Mouse (Mus musculus): ENCODE measurements around the gene Tph2. TPM values are rescaled to one million over a fixed set of nuclear protein-coding genes. Genes with fewer than 3 reads are reported as not detected.

Gene Tph2
- polyA plus RNA-seq, 1 experiment from 2014 or later: not detected

DNA sequence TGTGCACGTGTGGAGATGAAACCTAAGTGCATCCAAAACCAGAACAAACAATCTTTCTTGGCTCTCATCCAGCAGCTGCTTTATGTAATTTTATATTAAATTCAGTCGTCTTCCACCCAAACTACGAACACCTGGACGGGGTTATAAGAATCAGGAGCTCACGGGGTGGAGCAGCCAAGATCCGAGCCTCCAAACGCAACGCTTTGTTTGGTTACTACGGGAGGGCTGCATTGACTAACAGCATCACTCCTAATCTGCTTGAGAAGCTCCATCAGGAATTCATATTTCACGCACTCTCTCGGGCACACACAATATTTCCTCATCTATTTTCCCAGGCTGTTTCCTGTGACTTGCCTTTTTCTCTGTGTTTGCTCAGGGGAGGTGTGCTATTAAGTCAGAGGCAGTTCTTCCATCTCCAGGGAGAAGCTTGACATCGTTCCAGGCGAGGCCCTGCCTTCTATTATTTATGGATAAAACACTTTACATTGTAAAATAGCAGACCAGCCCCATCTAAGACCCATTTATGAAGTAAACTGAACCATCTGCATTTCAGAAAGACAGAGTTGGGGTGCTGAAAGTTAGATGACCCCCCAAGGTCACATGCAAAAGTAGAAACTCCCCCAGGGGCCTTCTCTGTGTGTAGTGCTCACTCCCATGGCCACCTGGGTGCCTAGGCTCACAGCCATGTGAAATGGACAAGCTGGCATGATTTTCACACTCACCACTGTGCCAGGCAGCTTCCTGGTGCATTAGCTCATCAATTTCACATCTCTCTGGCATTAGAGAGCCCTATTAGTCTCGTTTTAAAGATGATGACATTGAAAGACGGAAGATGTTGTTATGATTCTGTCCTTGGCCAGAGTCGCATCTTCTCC, 76.9 kb downstream of the Tph2 start:
- Histone ChIP-seq H3K4me1 (ENCODE audit: control insufficient read depth, low read depth, low read length) (no peaks in the 10 kb centered on the region), H3K27ac (ENCODE audit: low read length) (no peak overlapping the region), H3K9ac (ENCODE audit: low read depth, low read length) (no peak overlapping the region), H3K36me3 (ENCODE audit: control insufficient read depth, insufficient read depth) (no peaks in the 10 kb centered on the region), H3K9me3 (replicated peaks; ENCODE audit: control insufficient read depth, low read length) (no peaks in the 10 kb centered on the region), H3K4me2 (ENCODE audit: low read depth, low read length) (no peak overlapping the region), H3K4me3 (ENCODE audit: low read depth, low read length) (no peak overlapping the region), H3K27me3 (ENCODE audit: control insufficient read depth, insufficient read depth, low read depth, low read length) (no peaks in the 10 kb centered on the region)
- no peak for ATAC-seq (ENCODE audit: low read depth)
- WGBS (ENCODE audit: insufficient replicate concordance): 63% methylated on average over 16 of the region's 16 CpGs

DNA sequence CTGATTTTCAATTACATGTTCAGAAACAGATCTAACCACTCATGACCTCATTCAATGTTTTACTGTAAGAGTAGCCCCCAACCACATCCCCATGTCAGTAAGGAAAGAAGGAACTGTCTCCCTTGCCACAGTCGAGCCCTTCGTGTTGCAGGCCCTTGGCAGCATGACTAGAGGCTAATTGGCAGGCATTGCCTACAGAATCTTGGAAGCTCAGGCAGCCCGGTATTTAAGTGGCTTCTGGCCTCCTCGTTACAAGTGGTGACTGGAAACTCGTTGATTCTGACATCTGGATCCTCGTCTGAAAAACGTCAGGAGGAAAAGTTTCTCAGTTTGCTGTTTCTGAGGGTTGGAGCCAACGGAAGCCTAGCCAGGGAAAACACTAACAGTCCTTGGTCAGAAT, 80.6 kb downstream of the Tph2 start:
- no peak for ATAC-seq (ENCODE audit: low read depth)
- Histone ChIP-seq H3K4me3 (ENCODE audit: low read depth, low read length) (no peak overlapping the region), H3K9ac (ENCODE audit: low read depth, low read length) (no peak overlapping the region), H3K4me1 (ENCODE audit: control insufficient read depth, low read depth, low read length) (no peaks in the 10 kb centered on the region), H3K27me3 (ENCODE audit: control insufficient read depth, insufficient read depth, low read depth, low read length) (no peaks in the 10 kb centered on the region), H3K27ac (ENCODE audit: low read length) (no peak overlapping the region), H3K9me3 (replicated peaks; ENCODE audit: control insufficient read depth, low read length) (no peaks in the 10 kb centered on the region), H3K4me2 (ENCODE audit: low read depth, low read length) (no peak overlapping the region), H3K36me3 (ENCODE audit: control insufficient read depth, insufficient read depth) (no peaks in the 10 kb centered on the region)
- 54% methylated on average over 8 of the region's 8 CpGs for WGBS (ENCODE audit: insufficient replicate concordance)

DNA sequence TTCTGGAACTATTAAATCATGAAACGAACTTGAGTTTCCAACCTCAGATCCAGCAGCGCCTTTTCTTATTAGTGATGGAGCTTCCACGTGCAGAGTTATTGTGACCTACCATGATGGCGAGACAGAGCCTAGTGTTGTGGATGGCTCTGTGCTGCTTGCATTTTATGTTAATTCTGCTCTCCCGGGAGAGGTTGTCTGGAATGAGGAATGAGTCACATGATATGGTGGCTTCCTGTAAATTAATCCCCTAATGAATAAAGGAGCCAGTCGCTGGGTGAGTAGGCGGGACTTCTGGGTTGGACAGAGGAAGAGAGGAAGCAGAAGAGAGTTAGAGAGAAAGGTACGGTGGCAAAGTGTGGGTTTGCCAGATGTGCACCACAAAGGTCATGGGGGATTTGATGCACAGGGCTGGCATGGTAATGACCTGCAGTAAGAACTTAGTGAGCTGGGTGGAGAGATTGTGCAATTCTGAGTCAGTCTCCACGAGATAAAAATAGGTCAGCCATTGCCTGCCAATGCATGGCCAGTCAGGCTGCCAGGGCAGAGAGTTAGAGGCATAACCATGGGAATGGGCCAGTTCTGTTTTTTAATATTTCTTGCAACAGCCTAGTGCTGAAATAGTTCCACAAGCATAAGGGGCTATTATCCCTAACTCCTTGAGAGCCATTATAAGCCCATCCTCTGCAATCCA, 84.8 kb downstream of the Tph2 start:
- Histone ChIP-seq H3K4me3 (ENCODE audit: low read depth, low read length) (no peak overlapping the region), H3K36me3 (ENCODE audit: control insufficient read depth, insufficient read depth) (no peaks in the 10 kb centered on the region), H3K27me3 (ENCODE audit: control insufficient read depth, insufficient read depth, low read depth, low read length) (no peaks in the 10 kb centered on the region), H3K27ac (ENCODE audit: low read length) (no peak overlapping the region), H3K9me3 (replicated peaks; ENCODE audit: control insufficient read depth, low read length) (no peaks in the 10 kb centered on the region), H3K4me1 (ENCODE audit: control insufficient read depth, low read depth, low read length) (no peaks in the 10 kb centered on the region), H3K9ac (ENCODE audit: low read depth, low read length) (no peak overlapping the region), H3K4me2 (ENCODE audit: low read depth, low read length) (no peak overlapping the region)
- no peak for ATAC-seq (ENCODE audit: low read depth)
- 51% methylated on average over 9 of the region's 9 CpGs for WGBS (ENCODE audit: insufficient replicate concordance)

- no peaks in the 10 kb centered on the region for H3K27me3 ChIP-seq (ENCODE audit: control insufficient read depth, insufficient read depth, low read depth, low read length)
- no peak overlapping the region for H3K4me3 ChIP-seq (ENCODE audit: low read depth, low read length)
- H3K4me1 ChIP-seq (ENCODE audit: control insufficient read depth, low read depth, low read length): no peaks in the 10 kb centered on the region
- H3K9me3 ChIP-seq (replicated peaks; ENCODE audit: control insufficient read depth, low read length): no peaks in the 10 kb centered on the region
- H3K27ac ChIP-seq (ENCODE audit: low read length): no peak overlapping the region
- WGBS (ENCODE audit: insufficient replicate concordance): 16% methylated on average over 5 of the region's 5 CpGs
- no peaks in the 10 kb centered on the region for H3K36me3 ChIP-seq (ENCODE audit: control insufficient read depth, insufficient read depth)
- no peak overlapping the region for H3K9ac ChIP-seq (ENCODE audit: low read depth, low read length)
- no peak overlapping the region for H3K4me2 ChIP-seq (ENCODE audit: low read depth, low read length)
- no peak for ATAC-seq (ENCODE audit: low read depth)
Observed at GRCm38 (mm10) chr10:115097163-115097562, 87.7 kb downstream of the Tph2 start.

- no peak overlapping the region for H3K4me2 ChIP-seq (ENCODE audit: low read depth, low read length)
- ATAC-seq (ENCODE audit: low read depth): no peak
- H3K27ac ChIP-seq (ENCODE audit: low read length): no peak overlapping the region
- no peaks in the 10 kb centered on the region for H3K27me3 ChIP-seq (ENCODE audit: control insufficient read depth, insufficient read depth, low read depth, low read length)
- WGBS (ENCODE audit: insufficient replicate concordance): 52% methylated on average over 1 of the region's 1 CpGs
- H3K9me3 ChIP-seq (replicated peaks; ENCODE audit: control insufficient read depth, low read length): no peaks in the 10 kb centered on the region
- H3K9ac ChIP-seq (ENCODE audit: low read depth, low read length): no peak overlapping the region
- no peak overlapping the region for H3K4me3 ChIP-seq (ENCODE audit: low read depth, low read length)
- H3K36me3 ChIP-seq (ENCODE audit: control insufficient read depth, insufficient read depth): no peaks in the 10 kb centered on the region
- H3K4me1 ChIP-seq (ENCODE audit: control insufficient read depth, low read depth, low read length): no peaks in the 10 kb centered on the region
Observed at GRCm38 (mm10) chr10:115096191-115096590, 88.6 kb downstream of the Tph2 start.

DNA sequence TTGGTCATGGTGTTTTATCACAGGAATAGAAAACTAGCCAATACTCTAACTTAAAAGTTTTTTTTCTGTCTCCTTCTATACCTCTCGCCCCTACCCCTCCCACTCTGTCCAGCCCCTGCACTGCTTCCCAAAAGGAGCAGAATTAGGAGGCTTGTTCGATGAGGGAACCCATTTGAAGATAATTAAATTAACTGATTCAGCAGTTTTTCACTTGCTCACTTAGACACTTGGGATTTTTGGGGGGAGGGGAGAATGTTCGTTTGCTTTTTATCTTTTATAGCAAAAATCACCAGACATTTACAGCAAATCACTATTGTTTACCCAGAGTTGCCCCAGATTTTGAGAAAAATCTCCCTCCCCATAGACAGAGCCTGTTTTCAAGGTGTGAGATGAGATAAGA, 106.6 kb downstream of the Tph2 start:
- no peak for ATAC-seq (ENCODE audit: low read depth)
- Histone ChIP-seq H3K27ac (ENCODE audit: low read length) (no peak overlapping the region), H3K36me3 (ENCODE audit: control insufficient read depth, insufficient read depth) (no peaks in the 10 kb centered on the region), H3K9me3 (replicated peaks; ENCODE audit: control insufficient read depth, low read length) (no peaks in the 10 kb centered on the region), H3K4me2 (ENCODE audit: low read depth, low read length) (no peak overlapping the region), H3K9ac (ENCODE audit: low read depth, low read length) (no peak overlapping the region), H3K4me3 (ENCODE audit: low read depth, low read length) (no peak overlapping the region), H3K4me1 (ENCODE audit: control insufficient read depth, low read depth, low read length) (no peaks in the 10 kb centered on the region), H3K27me3 (ENCODE audit: control insufficient read depth, insufficient read depth, low read depth, low read length) (no peaks in the 10 kb centered on the region)
- 48% methylated on average over 3 of the region's 3 CpGs for WGBS (ENCODE audit: insufficient replicate concordance)

GRCm38 (mm10) chr10:115069123-115069911, 115.5 kb downstream of the Tph2 start:
- no peaks in the 10 kb centered on the region for H3K4me1 ChIP-seq (ENCODE audit: control insufficient read depth, low read depth, low read length)
- H3K27ac ChIP-seq (ENCODE audit: low read length): no peak overlapping the region
- no peak overlapping the region for H3K4me2 ChIP-seq (ENCODE audit: low read depth, low read length)
- no peak overlapping the region for H3K9ac ChIP-seq (ENCODE audit: low read depth, low read length)
- 65% methylated on average over 8 of the region's 8 CpGs for WGBS (ENCODE audit: insufficient replicate concordance)
- H3K9me3 ChIP-seq (replicated peaks; ENCODE audit: control insufficient read depth, low read length): no peaks in the 10 kb centered on the region
- H3K4me3 ChIP-seq (ENCODE audit: low read depth, low read length): no peak overlapping the region
- no peaks in the 10 kb centered on the region for H3K36me3 ChIP-seq (ENCODE audit: control insufficient read depth, insufficient read depth)
- ATAC-seq (ENCODE audit: low read depth): no peak
- no peaks in the 10 kb centered on the region for H3K27me3 ChIP-seq (ENCODE audit: control insufficient read depth, insufficient read depth, low read depth, low read length)

DNA sequence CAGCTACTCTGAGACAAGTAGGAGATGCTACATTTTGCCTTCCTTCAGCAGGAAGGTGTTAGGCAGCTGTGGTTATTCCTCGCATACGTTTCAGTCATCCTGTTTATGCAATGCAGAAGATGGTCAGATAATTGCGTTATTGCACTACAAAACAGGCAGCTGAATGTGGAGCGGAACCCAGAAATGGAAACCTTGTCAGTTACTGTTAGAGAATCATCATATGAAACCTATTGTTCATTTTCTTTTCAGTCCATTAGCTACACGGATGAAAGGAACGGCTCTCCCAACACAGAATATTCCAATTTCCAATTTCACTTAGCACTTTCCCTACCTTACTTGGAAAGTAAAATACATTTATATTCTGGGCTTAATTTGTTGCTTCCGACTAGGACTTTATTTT, 120.9 kb downstream of the Tph2 start:
- Histone ChIP-seq H3K4me3 (ENCODE audit: low read depth, low read length) (no peak overlapping the region), H3K4me2 (ENCODE audit: low read depth, low read length) (no peak overlapping the region), H3K9ac (ENCODE audit: low read depth, low read length) (no peak overlapping the region), H3K4me1 (ENCODE audit: control insufficient read depth, low read depth, low read length) (no peaks in the 10 kb centered on the region), H3K27ac (ENCODE audit: low read length) (no peak overlapping the region), H3K36me3 (ENCODE audit: control insufficient read depth, insufficient read depth) (no peaks in the 10 kb centered on the region), H3K9me3 (replicated peaks; ENCODE audit: control insufficient read depth, low read length) (no peaks in the 10 kb centered on the region), H3K27me3 (ENCODE audit: control insufficient read depth, insufficient read depth, low read depth, low read length) (no peaks in the 10 kb centered on the region)
- ATAC-seq (ENCODE audit: low read depth): no peak
- WGBS (ENCODE audit: insufficient replicate concordance): 53% methylated on average over 7 of the region's 7 CpGs

Data from liver, embryonic 16.5 days (tissue).